Mouse (Mus musculus) limb, embryonic 11.5 days (tissue): Measurements from ENCODE around the gene Chil5. TPM values are rescaled to one million over a fixed set of nuclear protein-coding genes. Genes with fewer than 3 reads are reported as not detected.
A peak's percentile ranks its signal among the peaks of the same experiment; 100 is the strongest.
"Not testable (repeated sequence)": the region's sequence is repeated elsewhere in the genome, so short reads cannot be mapped to it uniquely, and the experiment has no call there.

Experiments used
- ATAC-seq: fragments of 200-750 bp; cut with Nextera tagmentation; 2 replicates; pipeline ENCODE4 v1.8.0; 2017; ENCODE audit warnings: low read depth; ENCODE audit not compliant: insufficient number of reproducible peaks, low FRiP score, low TSS enrichment
- DNase-seq: peaks from one replicate; pipeline ENCODE4 v3.0.0-alpha.2; 2015; ENCODE audit warnings: low spot score
- H3K27ac ChIP-seq: fragments of 300-500 bp; sonication (generic); replicated peaks from 2 replicates; pipeline ENCODE4 v1.5.1; 2014; ENCODE audit warnings: low read depth, mild to moderate bottlenecking, low read length
- H3K27me3 ChIP-seq: fragments of 300-500 bp; sonication (generic); 2 replicates; pipeline ENCODE4 v1.6.1; 2014; ENCODE audit warnings: mild to moderate bottlenecking, low read length, mixed read lengths; ENCODE audit not compliant: control insufficient read depth, insufficient read depth
- H3K36me3 ChIP-seq: fragments of 300-500 bp; sonication (generic); 2 replicates; pipeline ENCODE4 v1.6.1; 2014; ENCODE audit warnings: mild to moderate bottlenecking, low read length, moderate library complexity, mixed read lengths; ENCODE audit not compliant: control insufficient read depth, insufficient read depth
- H3K4me1 ChIP-seq: fragments of 300-500 bp; sonication (generic); 2 replicates; pipeline ENCODE4 v1.6.1; 2014; ENCODE audit warnings: low read length, mixed read lengths; ENCODE audit not compliant: control insufficient read depth, insufficient read depth
- H3K4me2 ChIP-seq: fragments of 300-500 bp; sonication (generic); 2 replicates; pipeline ENCODE4 v1.6.1; 2014; ENCODE audit warnings: low read depth, mild to moderate bottlenecking, moderate library complexity; ENCODE audit not compliant: severe bottlenecking
- H3K4me3 ChIP-seq: fragments of 300-500 bp; sonication (generic); 2 replicates; pipeline ENCODE4 v1.5.1; 2014; ENCODE audit warnings: low read depth, low read length
- H3K9ac ChIP-seq: fragments of 300-500 bp; sonication (generic); 2 replicates; pipeline ENCODE4 v1.6.1; 2014; ENCODE audit warnings: mild to moderate bottlenecking, low read length
- H3K9me3 ChIP-seq: fragments of 300-500 bp; sonication (generic); 2 replicates; pipeline ENCODE4 v1.6.1; 2016; ENCODE audit warnings: low read length; ENCODE audit not compliant: control insufficient read depth
- WGBS: fragments of 180-500 bp; shearing (Covaris S2); extraction: QIAGEN DNeasy Blood & Tissue Kit; methylation state at CpG from one replicate; pipeline ENCODE4 v1.1.7; 2014; 5-methylcytosine and 5-hydroxymethylcytosine counted together
- polyA plus RNA-seq: library from polyadenylated mRNA; unstranded; fragments of >200 nt; fragmentation: Nextera tagmentation; extraction: Ambion mirVana; gene quantifications from 2 replicates; pipeline ENCODE4 v1.2.1, GENCODE M21; 2014

Chil5 gene
- polyA plus RNA-seq, 1 experiment from 2014 or later, result not detected

GRCm38 (mm10) chr3:106014546-106014945 is 18.1 kb downstream of the Chil5 start, which contains the start of gene Pifo:
Pifo (minus strand) TSS chr3:106014646.
- Histone ChIP-seq H3K4me3 (no peak within 1 kb of the TSS), H3K27me3 (no peaks in the 10 kb centered on the region), H3K4me2 (no peak within 1 kb of the TSS), H3K4me1 (no peaks in the 10 kb centered on the region), H3K9ac (no peak within 1 kb of the TSS), H3K9me3 (no peaks in the 10 kb centered on the region), H3K36me3 (no peaks in the 10 kb centered on the region), H3K27ac (no peak within 1 kb of the TSS)
- ATAC-seq (no peak), DNase-seq (no peak)
- WGBS, result 88% methylated on average over 2 of the region's 2 CpGs

- H3K4me3 ChIP-seq, ATAC-seq, DNase-seq, H3K36me3 ChIP-seq, H3K27me3 ChIP-seq, H3K4me2 ChIP-seq, H3K9me3 ChIP-seq, H3K4me1 ChIP-seq, H3K27ac ChIP-seq, H3K9ac ChIP-seq: not testable (repeated sequence)
- 59% methylated on average over 10 of the region's 10 CpGs for WGBS
Observed at GRCm38 (mm10) chr3:106003360-106003759, 29.3 kb downstream of the Chil5 start.

GRCm38 (mm10) chr3:106001416-106002370 is 30.9 kb downstream of the Chil5 start:
- no peak overlapping the region for H3K9ac ChIP-seq
- ATAC-seq (peak; percentile 97), DNase-seq (peak; percentile 74)
- peaks cover 4% of the 10 kb centered on the region; the same call in 1 of the 2 replicates for H3K4me1 ChIP-seq
- H3K36me3 ChIP-seq, result no peaks in the 10 kb centered on the region
- H3K9me3 ChIP-seq, result no peaks in the 10 kb centered on the region
- no peak overlapping the region for H3K4me3 ChIP-seq
- H3K27me3 ChIP-seq, result no peaks in the 10 kb centered on the region
- no peak overlapping the region for H3K27ac ChIP-seq
- peak overlapping the region; percentile 33 for H3K4me2 ChIP-seq
- WGBS, result 23% methylated on average over 17 of the region's 17 CpGs

- H3K4me3 ChIP-seq, result no peak overlapping the region
- 17% methylated on average over 11 of the region's 11 CpGs for WGBS
- H3K27me3 ChIP-seq, result no peaks in the 10 kb centered on the region
- no peaks in the 10 kb centered on the region for H3K9me3 ChIP-seq
- no peak overlapping the region for H3K27ac ChIP-seq
- no peak overlapping the region for H3K9ac ChIP-seq
- no peak for DNase-seq
- H3K4me2 ChIP-seq, result peak overlapping the region; percentile 33
- no peaks in the 10 kb centered on the region for H3K36me3 ChIP-seq
- no peak; the same call in 1 of the 2 replicates for ATAC-seq
- peaks cover 4% of the 10 kb centered on the region; the same call in 1 of the 2 replicates for H3K4me1 ChIP-seq
Observed at GRCm38 (mm10) chr3:106000707-106001375, 31.8 kb downstream of the Chil5 start.

GRCm38 (mm10) chr3:105994730-105995129 is 37.9 kb downstream of the Chil5 start:
- WGBS, result 16% methylated on average over 2 of the region's 2 CpGs
- ATAC-seq, result no peak

GRCm38 (mm10) chr3:105991653-105992283 is 40.8 kb downstream of the Chil5 start:
- Histone ChIP-seq H3K4me3 (no peak overlapping the region), H3K27ac (no peak overlapping the region), H3K36me3 (no peaks in the 10 kb centered on the region), H3K9ac (no peak overlapping the region), H3K4me2 (no peak overlapping the region), H3K4me1 (no peaks in the 10 kb centered on the region), H3K27me3 (no peaks in the 10 kb centered on the region), H3K9me3 (no peaks in the 10 kb centered on the region)
- WGBS, result 37% methylated on average over 4 of the region's 4 CpGs
- DNase-seq, result peak; percentile 68
- no peak for ATAC-seq

More at GRCm38 (mm10) chr3:105994730-105995129, 37.9 kb downstream of the Chil5 start:
- no peaks in the 10 kb centered on the region for H3K27me3 ChIP-seq
- no peaks in the 10 kb centered on the region for H3K36me3 ChIP-seq
- H3K4me1 ChIP-seq, result no peaks in the 10 kb centered on the region
- H3K4me3 ChIP-seq, result no peak overlapping the region
- H3K4me2 ChIP-seq, result no peak overlapping the region
- no peak overlapping the region for H3K9ac ChIP-seq
- no peaks in the 10 kb centered on the region for H3K9me3 ChIP-seq
- no peak overlapping the region for H3K27ac ChIP-seq
- DNase-seq, result no peak

GRCm38 (mm10) chr3:105989611-105990010 is 43.0 kb downstream of the Chil5 start:
- H3K4me2 ChIP-seq, H3K36me3 ChIP-seq, H3K9ac ChIP-seq, H3K4me1 ChIP-seq, ATAC-seq, H3K4me3 ChIP-seq, H3K27me3 ChIP-seq, H3K9me3 ChIP-seq, DNase-seq, H3K27ac ChIP-seq: not testable (repeated sequence)
- WGBS, result 68% methylated on average over 5 of the region's 5 CpGs

GRCm38 (mm10) chr3:105974174-105974573 is 58.4 kb downstream of the Chil5 start:
- ATAC-seq (no peak), DNase-seq (no peak)
- Histone ChIP-seq H3K9me3 (no peaks in the 10 kb centered on the region), H3K36me3 (no peaks in the 10 kb centered on the region; the same call in 1 of the 2 replicates), H3K27me3 (no peaks in the 10 kb centered on the region), H3K4me1 (no peaks in the 10 kb centered on the region), H3K4me2 (no peak overlapping the region), H3K4me3 (no peak overlapping the region), H3K27ac (no peak overlapping the region), H3K9ac (no peak overlapping the region)
- WGBS, result 95% methylated on average over 2 of the region's 2 CpGs
